Mouse (Mus musculus) spleen, adult 2 months (tissue): ENCODE data around the gene Scn5a.

Experiments used
- CTCF ChIP-seq: fragments of 200-500 bp; IDR thresholded peaks from 2 replicates; pipeline ENCODE4 v1.5.1; 2011; ENCODE audit warnings: mild to moderate bottlenecking, inconsistent platforms; ENCODE audit not compliant: insufficient read depth, insufficient read length, insufficient replicate concordance; ENCODE audit errors: extremely low read depth
- POLR2A ChIP-seq: fragments of 200-500 bp; IDR thresholded peaks from 2 replicates; pipeline ENCODE4 v1.6.1; 2011; ENCODE audit warnings: low read depth, low read length, inconsistent platforms

DNA sequence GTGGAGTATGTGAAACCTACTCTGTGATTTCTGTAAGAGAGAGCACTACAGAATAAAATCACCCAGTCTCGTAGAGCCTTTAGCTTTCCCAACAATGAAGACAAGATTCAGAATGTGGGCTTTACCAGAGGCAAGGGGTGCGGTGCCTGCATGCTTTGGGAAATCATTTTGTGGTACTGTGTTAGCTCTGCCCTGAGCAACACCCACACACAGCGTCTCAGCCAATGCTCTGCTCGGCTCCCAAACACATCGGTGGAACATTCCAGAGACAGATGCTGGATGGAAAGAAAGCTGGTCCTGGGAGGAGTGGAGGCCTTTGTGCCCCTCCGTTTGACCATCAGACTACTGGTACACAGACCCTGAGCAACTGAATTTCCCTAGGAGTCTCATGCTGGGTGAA is 36.0 kb upstream of the Scn5a start:
- no peak for TF ChIP-seq POLR2A
- TF ChIP-seq CTCF: no peak
